Mouse (Mus musculus) E14TG2a.4 (cell line): ENCODE results near the gene Banp.

Experiments
- CTCF ChIP-seq: conservative IDR thresholded peaks from 2 replicates; pipeline ENCODE4 v1.5.1; 2014; ENCODE audit warnings: low read length
- POU5F1 ChIP-seq: IDR thresholded peaks from 2 replicates; pipeline ENCODE4 v1.6.1; 2014; ENCODE audit warnings: low read length, borderline replicate concordance

- no peak for TF ChIP-seq CTCF
- no peak for TF ChIP-seq POU5F1
Measured at GRCm38 (mm10) chr8:121906542-121907512, 42.7 kb upstream of the Banp start.
